Mouse (Mus musculus) heart, postnatal 25 days (tissue): ENCODE measurements around the gene Gmeb1. TPM values are rescaled to one million over a fixed set of nuclear protein-coding genes. Genes with fewer than 3 reads are reported as not detected.
"Not testable (repeated sequence)": the region's sequence is repeated elsewhere in the genome, so short reads cannot be mapped to it uniquely, and the experiment has no call there.

Experiments used
- DNase-seq: peaks from one replicate; pipeline ENCODE4 v3.0.0; 2022; ENCODE audit warnings: low spot score
- intact Hi-C: fragments of 180-260 bp; cut with DNase I; formaldehyde crosslinking; loops from one replicate; pipeline ENCODE4 v1.15.1; 2025
- total RNA-seq, 2 experiments: library from RNA; stranded (reverse); gene quantifications; 2 replicates each; pipeline ENCODE4 v1.2.3; 2021

The Gmeb1 gene
- total RNA-seq, 2 experiments from 2014 or later: 10.5 to 11.5 TPM

- DNase-seq: no peak
- intact Hi-C loops: no loop called here
Observed at GRCm38 (mm10) chr4:132238356-132238755, 23.0 kb downstream of the Gmeb1 start.

- intact Hi-C loops: no loop called here
- no peak for DNase-seq
Observed at GRCm38 (mm10) chr4:132234710-132235109, 26.7 kb downstream of the Gmeb1 start.

GRCm38 (mm10) chr4:132230422-132230821 is 31.0 kb downstream of the Gmeb1 start:
- intact Hi-C loops: no loop called here
- DNase-seq: no peak

- intact Hi-C loops, DNase-seq: not testable (repeated sequence)
Observed at GRCm38 (mm10) chr4:132222001-132222400, 39.4 kb downstream of the Gmeb1 start.

- DNase-seq, intact Hi-C loops: not testable (repeated sequence)
Observed at GRCm38 (mm10) chr4:132218439-132218838, 43.0 kb downstream of the Gmeb1 start.

- intact Hi-C loops: no loop called here
- no peak for DNase-seq
Observed at GRCm38 (mm10) chr4:132217781-132218180, 43.6 kb downstream of the Gmeb1 start.

GRCm38 (mm10) chr4:132216602-132217001 is 44.8 kb downstream of the Gmeb1 start:
- intact Hi-C loops: no loop called here
- DNase-seq: no peak

GRCm38 (mm10) chr4:132214847-132215246 is 46.6 kb downstream of the Gmeb1 start:
- intact Hi-C loops: loop anchor here (5.0 kb wide), 1 partner anchor 132 kb away; no protein-coding TSS in a partner anchor
- DNase-seq: no peak

- peak; percentile 93 for DNase-seq
- intact Hi-C loops: loop anchor here (2.0 to 5.0 kb wide), 3 partner anchors 49 to 135 kb away; partner anchors contain the start of gene Gmeb1
Observed at GRCm38 (mm10) chr4:132211953-132212734, 49.3 kb downstream of the Gmeb1 start, which contains the start of gene Ythdf2. Ythdf2 (minus strand) TSS chr4:132212303.

- no peak for DNase-seq
Observed at GRCm38 (mm10) chr4:132211091-132211942, 50.1 kb downstream of the Gmeb1 start.

GRCm38 (mm10) chr4:132210325-132210724 is 51.1 kb downstream of the Gmeb1 start:
- DNase-seq: no peak
- intact Hi-C loops: loop anchor here (5.0 kb wide), 1 partner anchor 137 kb away; no protein-coding TSS in a partner anchor

More at GRCm38 (mm10) chr4:132211091-132211942, 50.1 kb downstream of the Gmeb1 start:
- intact Hi-C loops: loop anchor here (5.0 kb wide), 1 partner anchor 136 kb away; no protein-coding TSS in a partner anchor

GRCm38 (mm10) chr4:132209299-132209698 is 52.1 kb downstream of the Gmeb1 start:
- DNase-seq: no peak
- intact Hi-C loops: no loop called here

GRCm38 (mm10) chr4:132207280-132207679 is 54.1 kb downstream of the Gmeb1 start:
- intact Hi-C loops: no loop called here
- no peak for DNase-seq

GRCm38 (mm10) chr4:132198771-132199170 is 62.6 kb downstream of the Gmeb1 start:
- intact Hi-C loops: no loop called here
- DNase-seq: no peak

GRCm38 (mm10) chr4:132198285-132198712 is 63.1 kb downstream of the Gmeb1 start:
- DNase-seq: no peak
- intact Hi-C loops: no loop called here

GRCm38 (mm10) chr4:132194975-132195374 is 66.4 kb downstream of the Gmeb1 start:
- intact Hi-C loops: no loop called here
- no peak for DNase-seq

GRCm38 (mm10) chr4:132194373-132194772 is 67.0 kb downstream of the Gmeb1 start:
- intact Hi-C loops: no loop called here
- DNase-seq: no peak

GRCm38 (mm10) chr4:132187826-132188401 is 73.5 kb downstream of the Gmeb1 start:
- intact Hi-C loops: no loop called here
- DNase-seq: no peak

GRCm38 (mm10) chr4:132183162-132183561 is 78.2 kb downstream of the Gmeb1 start:
- DNase-seq: no peak
- intact Hi-C loops: loop anchor here (5.0 kb wide), 1 partner anchor 159 kb away; no protein-coding TSS in a partner anchor
